Comparison of ENCODE assay signal across 8 mouse cellular contexts in genomic region chr16:16896382-16897055, GRCm38 (mm10). TPM values are rescaled to one million over a fixed set of nuclear protein-coding genes. Genes with fewer than 3 reads are reported as not detected.
A peak's percentile ranks its signal among the peaks of the same experiment; 100 is the strongest.
DNase-seq lines count a peak whose midpoint lies in the region; ATAC-seq and TF ChIP-seq lines count a peak whose summit lies in the region.

TSS of gene Ppm1f (plus strand) at chr16:16896469.

- H3K4me3 ChIP-seq in MEL (ENCODE audit: control insufficient read depth in 1 of 2, insufficient read depth in 1 of 2, low read depth in 2 of 2, low read length in 2 of 2): peak within 1 kb of the TSS; percentile 74 to 83
- peak within 1 kb of the TSS; percentile 88 for H3K4me3 ChIP-seq in cerebellum, adult 2 months (replicated peaks; ENCODE audit: insufficient read depth, low read depth, low read length)
- H3K4me3 ChIP-seq in forebrain, postnatal 0 days (ENCODE audit: low read depth, low read length): peak within 1 kb of the TSS; percentile 68
- peak within 1 kb of the TSS; percentile 66 for H3K4me3 ChIP-seq in lung, embryonic 15.5 days

- TF ChIP-seq RAD21 in MEL (IDR thresholded peaks at IDR 0.05; ENCODE audit: low read depth, low read length): peak; percentile 47

- peaks cover 0 to 7% of the 10 kb centered on the region in 2 experiments; a peak in 2 of 4 replicates for H3K4me1 ChIP-seq in MEL (ENCODE audit: control insufficient read depth in 1 of 2, insufficient read depth in 2 of 2, low read length in 2 of 2)
- H3K4me1 ChIP-seq in cerebellum, adult 2 months (ENCODE audit: control insufficient read depth, insufficient read depth, low read length): peaks cover 13% of the 10 kb centered on the region
- peaks cover 13% of the 10 kb centered on the region; the same call in 1 of the 2 replicates for H3K4me1 ChIP-seq in forebrain, postnatal 0 days (ENCODE audit: insufficient read depth)
- peaks cover 13% of the 10 kb centered on the region for H3K4me1 ChIP-seq in lung, embryonic 15.5 days

- peak; percentile 96 for DNase-seq in MEL (ENCODE audit: low read depth, low spot score)
- peak; percentile 94 to 98 for DNase-seq in cerebellum, adult 2 months
- peak; percentile 97 for DNase-seq in forebrain, postnatal 0 days
- peak; percentile 98 for DNase-seq in heart, postnatal 4 days
- DNase-seq in layer of hippocampus, adult 8-10 months (ENCODE audit: low spot score in 2 of 2): peak; percentile 91 to 97
- DNase-seq in ovary, adult 18-20 months (ENCODE audit: low spot score): peak; percentile 92
- DNase-seq in thymus, postnatal 0 days (ENCODE audit: low spot score): peak; percentile 96

- no peak for TF ChIP-seq EP300 in MEL (IDR thresholded peaks at IDR 0.05; ENCODE audit: low read depth in 1 of 2, low read length in 2 of 2)

- ATAC-seq in forebrain, postnatal 0 days: peak; percentile 96
- peak; percentile 93 for ATAC-seq in lung, embryonic 15.5 days (ENCODE audit: borderline replicate concordance, extremely low read depth, low FRiP score, low TSS enrichment)

- no peaks in the 10 kb centered on the region for H3K27me3 ChIP-seq in MEL (ENCODE audit: control insufficient read depth in 1 of 2, insufficient read depth in 2 of 2, low read length in 2 of 2)
- no peaks in the 10 kb centered on the region for H3K27me3 ChIP-seq in cerebellum, adult 2 months (ENCODE audit: control insufficient read depth, insufficient read depth, low read length)
- H3K27me3 ChIP-seq in forebrain, postnatal 0 days (ENCODE audit: insufficient read depth, low read length): no peaks in the 10 kb centered on the region
- H3K27me3 ChIP-seq in lung, embryonic 15.5 days: no peaks in the 10 kb centered on the region

- H3K27ac ChIP-seq in MEL (ENCODE audit: control insufficient read depth, low read depth, low read length): 0 out of 2 replicates have a peak within 1 kb of the TSS, but pooled peaks have one; percentile 12
- peak within 1 kb of the TSS; percentile 43 for H3K27ac ChIP-seq in cerebellum, adult 2 months (ENCODE audit: insufficient read depth, low read length)
- H3K27ac ChIP-seq in forebrain, postnatal 0 days (ENCODE audit: low read depth, low read length): peak within 1 kb of the TSS; percentile 77
- H3K27ac ChIP-seq in lung, embryonic 15.5 days: peak within 1 kb of the TSS; percentile 26; the same call in 1 of the 2 replicates

- H3K4me2 ChIP-seq in forebrain, postnatal 0 days (ENCODE audit: low read depth): peak within 1 kb of the TSS; percentile 81
- H3K4me2 ChIP-seq in lung, embryonic 15.5 days: peak within 1 kb of the TSS; percentile 79

- TF ChIP-seq POLR2A in MEL (IDR thresholded peaks at IDR 0.05; ENCODE audit: control insufficient read depth in 1 of 2, insufficient read depth in 1 of 2, low read depth in 1 of 2, low read length in 2 of 2, poor library complexity in 1 of 2): peak; percentile 77 to 89
- TF ChIP-seq POLR2A in cerebellum, adult 2 months (IDR thresholded peaks at IDR 0.05; ENCODE audit: borderline replicate concordance, insufficient read depth, low read length): peak; percentile 92

- H3K36me3 ChIP-seq in MEL (ENCODE audit: control insufficient read depth in 1 of 2, insufficient read depth in 2 of 2, low read length in 2 of 2): peaks cover 0 to 5% of the 10 kb centered on the region in 2 experiments; a peak in 3 of 4 replicates
- H3K36me3 ChIP-seq in forebrain, postnatal 0 days (ENCODE audit: insufficient read depth): peaks cover 15% of the 10 kb centered on the region
- peaks cover 28% of the 10 kb centered on the region for H3K36me3 ChIP-seq in lung, embryonic 15.5 days

- no peaks in the 10 kb centered on the region for H3K9me3 ChIP-seq in MEL (replicated peaks; ENCODE audit: insufficient read depth, low read length)
- no peaks in the 10 kb centered on the region for H3K9me3 ChIP-seq in forebrain, postnatal 0 days (ENCODE audit: low read length)
- H3K9me3 ChIP-seq in lung, embryonic 15.5 days: no peaks in the 10 kb centered on the region

- H3K79me2 ChIP-seq in MEL (ENCODE audit: control insufficient read depth, insufficient read depth, low read length, poor library complexity): peaks cover 6% of the 10 kb centered on the region

- H3K9ac ChIP-seq in MEL (ENCODE audit: control insufficient read depth, low read depth, low read length, poor library complexity, severe bottlenecking): peak within 1 kb of the TSS; percentile 72
- peak within 1 kb of the TSS; percentile 77 for H3K9ac ChIP-seq in forebrain, postnatal 0 days
- peak within 1 kb of the TSS; percentile 71 for H3K9ac ChIP-seq in lung, embryonic 15.5 days

- peak; percentile 79 to 91 (median 91) for TF ChIP-seq CTCF in MEL (IDR thresholded peaks at IDR 0.05 in 2 of 3, conservative IDR thresholded peaks at IDR 0.05 in 1 of 3; ENCODE audit: control insufficient read depth in 1 of 3, insufficient read depth in 1 of 3, low read depth in 2 of 3, low read length in 3 of 3, poor library complexity in 1 of 3, severe bottlenecking in 1 of 3)
- TF ChIP-seq CTCF in cerebellum, adult 2 months (IDR thresholded peaks at IDR 0.05; ENCODE audit: borderline replicate concordance, insufficient read depth, low read depth, low read length): peak; percentile 86
- peak; percentile 98 for TF ChIP-seq CTCF in forebrain, postnatal 0 days (IDR thresholded peaks at IDR 0.05; ENCODE audit: low read depth)

- WGBS in cerebellum, adult 2 months: under 1% methylated on average over 29 of the region's 29 CpGs
- WGBS in forebrain, postnatal 0 days: under 1% methylated on average over 29 of the region's 29 CpGs
- under 1% methylated on average over 29 of the region's 29 CpGs for WGBS in lung, embryonic 15.5 days

TF ChIP-seq in MEL, 35 proteins besides CTCF, POLR2A, EP300 and RAD21:
- TF ChIP-seq MAZ (IDR thresholded peaks at IDR 0.05; ENCODE audit: low read depth, low read length) (no peak; the same call in 1 of the 2 replicates), ZKSCAN1 (IDR thresholded peaks at IDR 0.05; ENCODE audit: low read depth, low read length) (no peak), MAX (IDR thresholded peaks at IDR 0.05; ENCODE audit: low read length) (peak; percentile 6), GABPA (IDR thresholded peaks at IDR 0.05; ENCODE audit: low read depth, low read length) (no peak), TCF12 (IDR thresholded peaks at IDR 0.05; ENCODE audit: low read depth, low read length) (no peak), SIN3A (IDR thresholded peaks at IDR 0.05; ENCODE audit: low read length) (peak; percentile 73), RCOR1 (IDR thresholded peaks at IDR 0.05; ENCODE audit: low read depth, low read length) (no peak), ZC3H11A (IDR thresholded peaks at IDR 0.05; ENCODE audit: low read depth, low read length) (no peak), USF2 (IDR thresholded peaks at IDR 0.05; ENCODE audit: borderline replicate concordance in 1 of 2, insufficient read depth in 1 of 2, low read depth in 1 of 2, low read length in 2 of 2) (no peak), TAL1 (IDR thresholded peaks at IDR 0.05; ENCODE audit: low read length) (no peak), ZMIZ1 (IDR thresholded peaks at IDR 0.05; ENCODE audit: low read depth, low read length) (peak; percentile 73; the same call in 1 of the 2 replicates), MXI1 (IDR thresholded peaks at IDR 0.05; ENCODE audit: low read depth, low read length) (peak; percentile 89), USF1 (IDR thresholded peaks at IDR 0.05; ENCODE audit: low read depth, low read length) (no peak), POLR2AphosphoS5 (IDR thresholded peaks at IDR 0.05; ENCODE audit: borderline replicate concordance, low read depth, low read length) (no peak), GATA1 (IDR thresholded peaks at IDR 0.05; ENCODE audit: low read depth, low read length) (no peak), SMC3 (IDR thresholded peaks at IDR 0.05; ENCODE audit: low read depth, low read length) (peak; percentile 83), HCFC1 (IDR thresholded peaks at IDR 0.05; ENCODE audit: low read depth, low read length) (peak; percentile 71), TBP (IDR thresholded peaks at IDR 0.05; ENCODE audit: low read depth, low read length) (0 out of 2 replicates have a peak, but pooled peaks have one; percentile 13), MYB (IDR thresholded peaks at IDR 0.05; ENCODE audit: low read depth, low read length) (no peak), ELF1 (IDR thresholded peaks at IDR 0.05; ENCODE audit: low read depth, low read length) (peak; percentile 74), KAT2A (conservative IDR thresholded peaks at IDR 0.05; ENCODE audit: low read depth, low read length) (no peak), MEF2A (IDR thresholded peaks at IDR 0.05; ENCODE audit: extremely low read depth, insufficient replicate concordance, low read depth, low read length, poor library complexity, severe bottlenecking) (no peak), POLR2AphosphoS2 (IDR thresholded peaks at IDR 0.05; ENCODE audit: low read length) (peak; percentile 88), MAFK (IDR thresholded peaks at IDR 0.05; ENCODE audit: borderline replicate concordance, low read depth, low read length) (no peak), UBTF (IDR thresholded peaks at IDR 0.05; ENCODE audit: borderline replicate concordance, insufficient read depth, low read depth, low read length) (no peak), ZNF384 (IDR thresholded peaks at IDR 0.05; ENCODE audit: low read depth, low read length) (no peak), CHD2 (IDR thresholded peaks at IDR 0.05; ENCODE audit: low read length) (no peak), NELFE (IDR thresholded peaks at IDR 0.05; ENCODE audit: low read depth, low read length) (peak; percentile 83), JUND (IDR thresholded peaks at IDR 0.05; ENCODE audit: low read depth, low read length) (no peak), NRF1 (IDR thresholded peaks at IDR 0.05; ENCODE audit: insufficient read depth, low read depth, low read length, poor library complexity, severe bottlenecking) (peak; percentile 94), CHD1 (IDR thresholded peaks at IDR 0.05; ENCODE audit: low read depth, low read length) (no peak), MYC (IDR thresholded peaks at IDR 0.05; ENCODE audit: low read depth, low read length) (no peak)

RNA-seq across cellular contexts. Expression of gene Ppm1f, which starts in this region (rescaled TPM):
- total RNA-seq in MEL (2012; rRNA removed): 28.6 and 30.6 TPM in 2 replicates
- 10 to 100 TPM in 1 of 2 experiments, not detected in 1; 28.3 TPM for polyA plus RNA-seq in MEL (2012; ENCODE audit: insufficient read depth in 1 of 2, insufficient read length in 2 of 2, low read depth in 1 of 2, low replicate concordance in 2 of 2, missing spikeins in 1 of 2)
- 32.6 and 36.4 TPM in 2 replicates for polyA plus RNA-seq in cerebellum, adult 2 months (2012; rRNA removed)
- total RNA-seq in forebrain, postnatal 0 days (2014; rRNA removed): 26.8 and 34.7 TPM in 2 replicates
- polyA plus RNA-seq in forebrain, postnatal 0 days (2015; fragmentation: Nextera tagmentation; extraction: Ambion mirVana): 7.9 and 12.1 TPM in 2 replicates
- 10 to 100 TPM; 40.5 to 48.0 TPM for total RNA-seq in heart, postnatal 4 days (2021)
- total RNA-seq in layer of hippocampus, adult 8-10 months (2022): 10 to 100 TPM; 46.5 to 59.4 (median 51.9) TPM
- 35.6 and 36.7 TPM in 2 replicates for polyA plus RNA-seq in lung, embryonic 15.5 days (2015; fragmentation: Nextera tagmentation; extraction: Ambion mirVana)
- 18.1 and 19.8 TPM in 2 replicates for polyA plus RNA-seq in thymus, postnatal 0 days (2015; fragmentation: Nextera tagmentation; extraction: Ambion mirVana)

Comparison
In these comparisons a context has a peak if more than half of its experiments do, and no peak if none do; other contexts are left out.
1. Peak in every context shown above with its lines: DNase-seq, ATAC-seq, H3K4me3 ChIP-seq and H3K27ac ChIP-seq.
2. H3K27ac ChIP-seq: peak in every context shown above with its lines; median percentile 77 in forebrain, postnatal 0 days; 43 in cerebellum, adult 2 months; 26 in lung, embryonic 15.5 days; 12 in MEL.